Mouse (Mus musculus) cerebellum, adult 11-12 months (tissue): ENCODE measurements around the gene Bcap31.
"Not testable (repeated sequence)": the region's sequence is repeated elsewhere in the genome, so short reads cannot be mapped to it uniquely, and the experiment has no call there.

ENCODE experiments used
- DNase-seq: peaks from one replicate; pipeline ENCODE4 v3.0.0; 2022

Bcap31 gene

GRCm38 (mm10) chrX:73716109-73716661, at the start of gene Bcap31, which contains the start of gene Abcd1:
Gene Bcap31 (minus strand): TSS chrX:73716175.
Gene Abcd1 (plus strand): TSS chrX:73716597.
- DNase-seq, result peak; percentile 91

- no peak for DNase-seq
Observed at GRCm38 (mm10) chrX:73765311-73765710, 49.3 kb upstream of the Bcap31 start.

GRCm38 (mm10) chrX:73758611-73759290, 42.8 kb upstream of the Bcap31 start:
- DNase-seq, result peak; percentile 76

GRCm38 (mm10) chrX:73756334-73757140, 40.6 kb upstream of the Bcap31 start, which contains the start of gene Plxnb3:
Gene Plxnb3 (plus strand): TSS chrX:73757090.
- peak; percentile 26 for DNase-seq

- DNase-seq, result no peak
Observed at GRCm38 (mm10) chrX:73748977-73749376, 33.0 kb upstream of the Bcap31 start.

- no peak for DNase-seq
Observed at GRCm38 (mm10) chrX:73744774-73745481, 29.0 kb upstream of the Bcap31 start.

GRCm38 (mm10) chrX:73739841-73740240, 23.9 kb upstream of the Bcap31 start:
- DNase-seq, result not testable (repeated sequence)

- DNase-seq, result no peak
Observed at GRCm38 (mm10) chrX:73739151-73739550, 23.2 kb upstream of the Bcap31 start.

- DNase-seq, result no peak
Observed at GRCm38 (mm10) chrX:73738155-73738554, 22.2 kb upstream of the Bcap31 start.

- no peak for DNase-seq
Observed at GRCm38 (mm10) chrX:73730908-73731307, 14.9 kb upstream of the Bcap31 start.

- peak; percentile 39 for DNase-seq
Observed at GRCm38 (mm10) chrX:73718686-73719362, 2.8 kb upstream of the Bcap31 start.

- peak; percentile 17 for DNase-seq
Observed at GRCm38 (mm10) chrX:73718271-73718670, 2.3 kb upstream of the Bcap31 start.

GRCm38 (mm10) chrX:73717667-73718066, 1.7 kb upstream of the Bcap31 start:
- DNase-seq, result peak; percentile 34

GRCm38 (mm10) chrX:73716709-73717545, 952 bp upstream of the Bcap31 start:
- peak; percentile 44 for DNase-seq

- peak; percentile 55 for DNase-seq
Observed at GRCm38 (mm10) chrX:73715476-73716108, 383 bp downstream of the Bcap31 start.

GRCm38 (mm10) chrX:73700472-73700871, 15.5 kb downstream of the Bcap31 start:
- no peak for DNase-seq

GRCm38 (mm10) chrX:73690917-73691629, 24.9 kb downstream of the Bcap31 start:
- DNase-seq, result peak; percentile 59

GRCm38 (mm10) chrX:73685629-73686028, 30.3 kb downstream of the Bcap31 start:
- peak; percentile 57 for DNase-seq

GRCm38 (mm10) chrX:73684978-73685377, 31.0 kb downstream of the Bcap31 start:
- no peak for DNase-seq

GRCm38 (mm10) chrX:73684156-73684555, 31.8 kb downstream of the Bcap31 start:
- DNase-seq, result no peak
